ENCODE assay signal across 8 mouse cellular contexts in the genomic region with DNA sequence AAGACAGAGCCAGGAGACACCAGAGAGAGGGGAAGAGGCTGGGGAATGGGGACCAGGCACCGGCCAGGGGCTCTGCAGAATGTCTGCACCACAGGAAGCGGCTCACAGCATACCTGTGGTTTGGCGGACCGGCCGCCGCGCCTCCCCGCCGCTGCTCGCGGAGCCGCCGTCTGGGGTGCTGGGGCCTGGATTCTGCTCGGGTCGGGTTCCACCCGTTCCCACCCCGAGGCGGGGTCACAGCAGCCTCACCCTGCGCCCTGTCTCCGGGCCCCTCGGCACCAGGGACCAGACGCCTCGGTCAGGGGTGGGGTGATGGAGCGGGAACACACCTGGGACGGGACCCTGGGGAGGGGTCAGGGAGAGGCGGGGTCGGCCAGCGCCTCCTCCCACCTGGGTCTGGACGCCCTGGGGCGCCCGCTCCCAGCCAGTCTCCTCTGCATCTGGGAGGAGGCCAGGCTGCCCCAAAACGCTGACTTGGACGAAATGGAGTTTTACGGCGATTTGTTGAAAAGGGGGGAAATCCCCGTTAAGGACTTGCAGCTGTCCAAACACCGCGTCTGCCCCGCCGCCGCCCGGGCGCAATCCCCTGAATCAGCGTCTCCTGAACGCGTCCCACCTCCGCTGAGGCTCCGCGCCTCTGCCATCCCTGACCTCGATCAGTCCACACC. TPM values are rescaled to one million over a fixed set of nuclear protein-coding genes. Genes with fewer than 3 reads are reported as not detected.
DNase-seq lines count a peak whose midpoint lies in the region; ATAC-seq and TF ChIP-seq lines count a peak whose summit lies in the region.

No protein-coding gene starts in this region.

- 0 out of 2 replicates have a peak, but pooled peaks cover 3% of the 10 kb centered on the region for H3K36me3 ChIP-seq in limb, embryonic 14.5 days (ENCODE audit: control insufficient read depth, insufficient read depth, low read length)
- no peaks in the 10 kb centered on the region for H3K36me3 ChIP-seq in stomach, embryonic 15.5 days

- DNase-seq in cerebellum, adult 2 months = no peak
- DNase-seq in 3134 (ENCODE audit: extremely low read depth, insufficient read length, low spot score) = peak; percentile 62
- peak; percentile 75 for DNase-seq in fibroblast of lung, adult 2 months (ENCODE audit: low read depth)
- peak; percentile 59 for DNase-seq in limb, embryonic 14.5 days (ENCODE audit: low spot score)
- DNase-seq in right cerebral cortex, postnatal 14 days = no peak
- DNase-seq in layer of hippocampus, postnatal 25 days (ENCODE audit: extremely low spot score in 1 of 2, low spot score in 1 of 2) = no peak

- no peak for TF ChIP-seq CTCF in cerebellum, adult 2 months (IDR thresholded peaks at IDR 0.05; ENCODE audit: borderline replicate concordance, insufficient read depth, low read depth, low read length)

- H3K9me3 ChIP-seq in limb, embryonic 14.5 days (ENCODE audit: control insufficient read depth, low read length) = no peaks in the 10 kb centered on the region
- no peaks in the 10 kb centered on the region for H3K9me3 ChIP-seq in stomach, embryonic 15.5 days

- H3K9ac ChIP-seq in limb, embryonic 14.5 days (ENCODE audit: low read depth, low read length, severe bottlenecking) = peak overlapping the region; percentile 52
- H3K9ac ChIP-seq in stomach, embryonic 15.5 days = no peak overlapping the region

- H3K4me2 ChIP-seq in limb, embryonic 14.5 days (replicated peaks; ENCODE audit: low read depth, low read length, severe bottlenecking) = peak overlapping the region; percentile 79
- peak overlapping the region; percentile 68 for H3K4me2 ChIP-seq in stomach, embryonic 15.5 days

- H3K4me1 ChIP-seq in cerebellum, adult 2 months (ENCODE audit: control insufficient read depth, insufficient read depth, low read length) = peaks cover 9% of the 10 kb centered on the region
- H3K4me1 ChIP-seq in limb, embryonic 14.5 days (ENCODE audit: control insufficient read depth, insufficient read depth, low read length) = peaks cover 40% of the 10 kb centered on the region
- peaks cover 34% of the 10 kb centered on the region for H3K4me1 ChIP-seq in stomach, embryonic 15.5 days

- H3K27ac ChIP-seq in cerebellum, adult 2 months (ENCODE audit: insufficient read depth, low read length) = no peak overlapping the region
- peak overlapping the region; percentile 80 for H3K27ac ChIP-seq in limb, embryonic 14.5 days (replicated peaks; ENCODE audit: low read depth, low read length)
- no peak overlapping the region for H3K27ac ChIP-seq in stomach, embryonic 15.5 days

- TF ChIP-seq POLR2A in cerebellum, adult 2 months (IDR thresholded peaks at IDR 0.05; ENCODE audit: borderline replicate concordance, insufficient read depth, low read length) = no peak
- TF ChIP-seq POLR2A in limb, embryonic 14.5 days (IDR thresholded peaks at IDR 0.05; ENCODE audit: borderline replicate concordance, extremely low read depth, insufficient read depth, insufficient read length) = no peak

- 6% methylated on average over 49 of the region's 50 CpGs for WGBS in cerebellum, adult 2 months
- WGBS in limb, embryonic 14.5 days = under 1% methylated on average over 33 of the region's 50 CpGs
- WGBS in stomach, embryonic 15.5 days = 2% methylated on average over 50 of the region's 50 CpGs

- H3K27me3 ChIP-seq in cerebellum, adult 2 months (ENCODE audit: control insufficient read depth, insufficient read depth, low read length) = no peaks in the 10 kb centered on the region
- H3K27me3 ChIP-seq in limb, embryonic 14.5 days (ENCODE audit: control insufficient read depth, insufficient read depth, low read length) = no peaks in the 10 kb centered on the region; the same call in 1 of the 2 replicates
- peaks cover 41% of the 10 kb centered on the region for H3K27me3 ChIP-seq in stomach, embryonic 15.5 days (replicated peaks)

- ATAC-seq in cerebellum, adult (ENCODE audit: insufficient number of reproducible peaks, low FRiP score, low TSS enrichment) = no peak
- peak; percentile 71 for ATAC-seq in limb, embryonic 14.5 days (ENCODE audit: low FRiP score, low read depth)
- peak; percentile 15; the same call in 1 of the 2 replicates for ATAC-seq in stomach, embryonic 15.5 days (ENCODE audit: insufficient read depth, low FRiP score, low read depth)

- H3K4me3 ChIP-seq in cerebellum, adult 2 months (replicated peaks; ENCODE audit: insufficient read depth, low read depth, low read length) = peak overlapping the region; percentile 9
- peak overlapping the region; percentile 37 for H3K4me3 ChIP-seq in limb, embryonic 14.5 days (replicated peaks; ENCODE audit: low read length)
- H3K4me3 ChIP-seq in stomach, embryonic 15.5 days (replicated peaks) = peak overlapping the region; percentile 35

RNA-seq across cellular contexts. Expression of gene Col8a2, which starts 14.5 kb away (rescaled TPM):
- polyA plus RNA-seq in cerebellum, adult 2 months (2012; rRNA removed) = 0.93 and 2.0 TPM in 2 replicates
- polyA plus RNA-seq in limb, embryonic 14.5 days (2012; rRNA removed) = 50.3 and 57.4 TPM in 2 replicates
- polyA plus RNA-seq in limb, embryonic 14.5 days (2014; fragmentation: Nextera tagmentation; extraction: Ambion mirVana) = 74.6 and 75.4 TPM in 2 replicates
- 13.4 and 14.2 TPM in 2 replicates for polyA plus RNA-seq in stomach, embryonic 15.5 days (2015; fragmentation: Nextera tagmentation; extraction: Ambion mirVana)
- total RNA-seq in layer of hippocampus, postnatal 25 days (2021) = 1 to 10 TPM; 1.2 to 1.5 TPM

RNA-seq across cellular contexts. Expression of gene Adprhl2, which starts 20.5 kb away (rescaled TPM):
- 45.8 and 49.7 TPM in 2 replicates for polyA plus RNA-seq in cerebellum, adult 2 months (2012; rRNA removed)
- polyA plus RNA-seq in limb, embryonic 14.5 days (2012; rRNA removed) = 66.3 and 77.4 TPM in 2 replicates
- polyA plus RNA-seq in limb, embryonic 14.5 days (2014; fragmentation: Nextera tagmentation; extraction: Ambion mirVana) = 59.9 and 69.1 TPM in 2 replicates
- polyA plus RNA-seq in stomach, embryonic 15.5 days (2015; fragmentation: Nextera tagmentation; extraction: Ambion mirVana) = 61.2 and 61.9 TPM in 2 replicates
- total RNA-seq in layer of hippocampus, postnatal 25 days (2021) = 10 to 100 TPM; 29.1 to 31.3 TPM

RNA-seq across cellular contexts. Expression of gene Tekt2, which starts 24.4 kb away (rescaled TPM):
- 4.1 and 4.7 TPM in 2 replicates for polyA plus RNA-seq in cerebellum, adult 2 months (2012; rRNA removed)
- 48.9 and 52.5 TPM in 2 replicates for polyA plus RNA-seq in limb, embryonic 14.5 days (2012; rRNA removed)
- 14.4 and 18.7 TPM in 2 replicates for polyA plus RNA-seq in limb, embryonic 14.5 days (2014; fragmentation: Nextera tagmentation; extraction: Ambion mirVana)
- polyA plus RNA-seq in stomach, embryonic 15.5 days (2015; fragmentation: Nextera tagmentation; extraction: Ambion mirVana) = 7.8 and 8.6 TPM in 2 replicates
- 1 to 10 TPM in 1 of 2 experiments, under 1 TPM in 1; 0.94 to 2.0 TPM for total RNA-seq in layer of hippocampus, postnatal 25 days (2021)

RNA-seq across cellular contexts. Expression of gene Trappc3, which starts 38.9 kb away (rescaled TPM):
- 175 TPM in 2 replicates for polyA plus RNA-seq in cerebellum, adult 2 months (2012; rRNA removed)
- polyA plus RNA-seq in limb, embryonic 14.5 days (2012; rRNA removed) = 93.6 and 113 TPM in 2 replicates
- 34.5 and 38.3 TPM in 2 replicates for polyA plus RNA-seq in limb, embryonic 14.5 days (2014; fragmentation: Nextera tagmentation; extraction: Ambion mirVana)
- polyA plus RNA-seq in stomach, embryonic 15.5 days (2015; fragmentation: Nextera tagmentation; extraction: Ambion mirVana) = 91.7 and 97.1 TPM in 2 replicates
- total RNA-seq in layer of hippocampus, postnatal 25 days (2021) = 10 to 100 TPM; 84.7 to 84.9 TPM

RNA-seq across cellular contexts. Expression of gene Map7d1, which starts 44.9 kb away (rescaled TPM):
- polyA plus RNA-seq in cerebellum, adult 2 months (2012; rRNA removed) = 274 and 283 TPM in 2 replicates
- polyA plus RNA-seq in limb, embryonic 14.5 days (2012; rRNA removed) = 113 and 119 TPM in 2 replicates
- 58.3 and 68.4 TPM in 2 replicates for polyA plus RNA-seq in limb, embryonic 14.5 days (2014; fragmentation: Nextera tagmentation; extraction: Ambion mirVana)
- polyA plus RNA-seq in stomach, embryonic 15.5 days (2015; fragmentation: Nextera tagmentation; extraction: Ambion mirVana) = 34.1 and 36.9 TPM in 2 replicates
- 100 to 1,000 TPM; 242 to 265 TPM for total RNA-seq in layer of hippocampus, postnatal 25 days (2021)

Comparison
In these comparisons a context has a peak if more than half of its experiments do, and no peak if none do; other contexts are left out.
1. DNase-seq: peak in 3134 (single experiment), fibroblast of lung, adult 2 months (single experiment) and limb, embryonic 14.5 days (single experiment); none in cerebellum, adult 2 months (0 of 2), right cerebral cortex, postnatal 14 days (single experiment) and layer of hippocampus, postnatal 25 days (0 of 2).
2. Peak in every context shown above with its lines, with median percentiles within 50 percentile points of each other: H3K4me3 ChIP-seq.